In the genomic region with DNA sequence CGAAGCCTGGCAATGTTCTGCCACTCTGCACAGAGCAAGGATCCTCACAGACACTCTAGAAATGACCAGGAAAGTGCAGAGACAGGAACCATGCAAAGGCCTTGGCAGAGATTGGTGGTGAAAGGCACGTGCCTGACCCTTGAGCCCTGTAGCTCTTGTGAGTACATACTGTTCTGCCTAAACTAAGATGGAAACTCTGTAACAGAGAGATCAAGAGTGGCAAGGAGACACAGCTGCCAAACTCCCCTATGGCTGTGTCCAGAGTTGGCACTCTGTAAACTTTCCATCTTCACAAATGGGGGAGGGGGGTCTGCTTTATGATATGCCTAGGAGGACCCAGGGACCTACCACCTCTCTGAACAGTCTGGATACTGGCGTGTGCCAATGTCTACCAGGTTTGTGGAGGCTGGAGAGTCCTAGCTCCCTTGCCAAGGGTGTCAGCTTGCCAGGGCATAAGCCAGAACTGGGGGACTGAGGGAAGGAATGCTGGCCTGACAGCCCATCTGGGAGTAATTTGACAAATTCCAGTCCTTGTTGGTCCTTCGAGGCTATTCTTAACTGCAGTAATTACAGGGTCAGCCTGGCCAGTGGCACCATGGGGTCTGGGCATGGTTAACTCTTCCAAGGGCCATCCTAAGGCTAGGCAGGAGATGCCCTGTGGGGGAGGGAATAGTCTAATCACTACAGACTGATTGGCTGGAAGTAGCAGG, we compare ENCODE assay signal across 11 mouse cellular contexts. TPM values are rescaled to one million over a fixed set of nuclear protein-coding genes. Genes with fewer than 3 reads are reported as not detected.
DNase-seq lines count a peak whose midpoint lies in the region; ATAC-seq and TF ChIP-seq lines count a peak whose summit lies in the region.
"Had no signal": no experiment of that assay in that cellular context is flagged by ENCODE, and none has a peak within 500 bp of the region (broad histone marks: within the 10 kb centered on the region; RNA-seq: fewer than 3 reads in every experiment).

No protein-coding gene starts in this region.

- peaks cover 44% of the 10 kb centered on the region for H3K4me1 ChIP-seq in midbrain, embryonic 10.5 days
- peaks cover 16% of the 10 kb centered on the region for H3K4me1 ChIP-seq in midbrain, embryonic 15.5 days
- peaks cover 49% of the 10 kb centered on the region for H3K4me1 ChIP-seq in heart, embryonic 11.5 days (ENCODE audit: control insufficient read depth, insufficient read depth, low read length)
- H3K4me1 ChIP-seq in testis, adult 2 months (ENCODE audit: control insufficient read depth, insufficient read depth, low read length): peaks cover 11% of the 10 kb centered on the region

- 0 out of 2 replicates have a peak overlapping the region, but pooled peaks have one; percentile 4 for H3K27ac ChIP-seq in midbrain, embryonic 10.5 days (replicated peaks)
- H3K27ac ChIP-seq in midbrain, embryonic 15.5 days: no peak overlapping the region
- peak overlapping the region; percentile 64 for H3K27ac ChIP-seq in heart, embryonic 11.5 days (ENCODE audit: low read depth, low read length)
- H3K27ac ChIP-seq in testis, adult 2 months (ENCODE audit: control insufficient read depth, insufficient read depth, low read depth, low read length): peak overlapping the region; percentile 54
- H3K27ac ChIP-seq: liver, embryonic 15.5 days had no signal

- intact Hi-C loops in gastrocnemius, postnatal 14 days (cut with DNase I; ENCODE audit: low total_unique reads): no loop called here
- intact Hi-C loops in left cerebral cortex, postnatal 36 days (cut with DNase I): no loop called here

- WGBS in midbrain, embryonic 10.5 days: 79% methylated on average over 4 of the region's 4 CpGs
- WGBS in midbrain, embryonic 15.5 days: 86% methylated on average over 4 of the region's 4 CpGs
- WGBS in heart, embryonic 11.5 days (ENCODE audit: insufficient replicate concordance): 54% methylated on average over 4 of the region's 4 CpGs

- H3K9ac ChIP-seq in midbrain, embryonic 15.5 days: no peak overlapping the region
- peak overlapping the region; percentile 10; the same call in 1 of the 2 replicates for H3K9ac ChIP-seq in heart, embryonic 11.5 days (ENCODE audit: low read depth, low read length)
- H3K9ac ChIP-seq: liver, embryonic 15.5 days had no signal

- peaks cover 68% of the 10 kb centered on the region for H3K36me3 ChIP-seq in midbrain, embryonic 10.5 days
- peaks cover 4% of the 10 kb centered on the region; the same call in 1 of the 2 replicates for H3K36me3 ChIP-seq in midbrain, embryonic 15.5 days (replicated peaks)
- peaks cover 30% of the 10 kb centered on the region for H3K36me3 ChIP-seq in heart, embryonic 11.5 days (ENCODE audit: control insufficient read depth, insufficient read depth, low read length)
- H3K36me3 ChIP-seq in testis, adult 2 months (ENCODE audit: control insufficient read depth, insufficient read depth, low read length): no peaks in the 10 kb centered on the region

- H3K27me3 ChIP-seq in midbrain, embryonic 10.5 days (ENCODE audit: low read depth, poor library complexity, severe bottlenecking): no peaks in the 10 kb centered on the region
- H3K27me3 ChIP-seq in midbrain, embryonic 15.5 days (replicated peaks): no peaks in the 10 kb centered on the region
- no peaks in the 10 kb centered on the region for H3K27me3 ChIP-seq in heart, embryonic 11.5 days (ENCODE audit: control insufficient read depth, insufficient read depth, low read length)
- H3K27me3 ChIP-seq in testis, adult 2 months (ENCODE audit: control insufficient read depth, insufficient read depth, low read length): no peaks in the 10 kb centered on the region
- H3K27me3 ChIP-seq: CH12.LX; liver, embryonic 15.5 days had no signal

- no peak for TF ChIP-seq CTCF in testis, adult 2 months (IDR thresholded peaks at IDR 0.05; ENCODE audit: control insufficient read depth, insufficient read depth, insufficient replicate concordance, low read depth, low read length)

- DNase-seq in gastrocnemius, postnatal 25 days: peak; percentile 48
- DNase-seq in gastrocnemius, postnatal 14 days: no peak
- no peak for DNase-seq in midbrain, embryonic 10.5 days (ENCODE audit: low spot score)
- DNase-seq in ovary, postnatal 36 days (ENCODE audit: low spot score): no peak
- no peak for DNase-seq in left cerebral cortex, postnatal 36 days (ENCODE audit: low spot score in 2 of 2)
- DNase-seq: thymus, adult 2 months had no signal

- no peak for TF ChIP-seq POLR2A in testis, adult 2 months (IDR thresholded peaks at IDR 0.05; ENCODE audit: control insufficient read depth, low read depth, low read length)

- no peak overlapping the region for H3K4me2 ChIP-seq in midbrain, embryonic 15.5 days
- H3K4me2 ChIP-seq in heart, embryonic 11.5 days: no peak overlapping the region
- H3K4me2 ChIP-seq: liver, embryonic 15.5 days had no signal

- no peaks in the 10 kb centered on the region for H3K9me3 ChIP-seq in midbrain, embryonic 10.5 days (replicated peaks)
- no peaks in the 10 kb centered on the region for H3K9me3 ChIP-seq in midbrain, embryonic 15.5 days
- H3K9me3 ChIP-seq in heart, embryonic 11.5 days (replicated peaks; ENCODE audit: control insufficient read depth, low read length): no peaks in the 10 kb centered on the region
- H3K9me3 ChIP-seq: liver, embryonic 15.5 days had no signal

- no peak overlapping the region for H3K4me3 ChIP-seq in midbrain, embryonic 10.5 days
- no peak overlapping the region for H3K4me3 ChIP-seq in midbrain, embryonic 15.5 days
- H3K4me3 ChIP-seq in heart, embryonic 11.5 days (ENCODE audit: low read depth, low read length): no peak overlapping the region
- no peak overlapping the region for H3K4me3 ChIP-seq in testis, adult 2 months (ENCODE audit: control insufficient read depth, low read depth, low read length)
- H3K4me3 ChIP-seq: liver, embryonic 15.5 days had no signal

- ATAC-seq in midbrain, embryonic 15.5 days (replicated peaks): no peak
- no peak for ATAC-seq in heart, embryonic 11.5 days (replicated peaks; ENCODE audit: insufficient number of reproducible peaks, low FRiP score, low TSS enrichment)

RNA-seq across cellular contexts. Expression of gene Dnaja3, which starts 13.1 kb away (rescaled TPM):
- 10 to 100 TPM; 91.1 to 93.8 TPM for total RNA-seq in gastrocnemius, postnatal 25 days (2021)
- total RNA-seq in gastrocnemius, postnatal 14 days (2021): 100 to 1,000 TPM in 1 of 2 experiments, 10 to 100 TPM in 1; 88.0 to 100 TPM
- polyA plus RNA-seq in midbrain, embryonic 10.5 days (2016; fragmentation: Nextera tagmentation; extraction: Ambion mirVana): 59.9 and 66.1 TPM in 2 replicates
- 62.1 and 65.5 TPM in 2 replicates for polyA plus RNA-seq in midbrain, embryonic 15.5 days (2015; fragmentation: Nextera tagmentation; extraction: Ambion mirVana)
- 63.6 and 72.6 TPM in 2 replicates for polyA plus RNA-seq in heart, embryonic 11.5 days (2014; fragmentation: Nextera tagmentation; extraction: Ambion mirVana)
- polyA plus RNA-seq in testis, adult 2 months (2012; rRNA removed): 26.7 and 28.0 TPM in 2 replicates
- total RNA-seq in left cerebral cortex, postnatal 36 days (2021): 10 to 100 TPM; 59.4 to 66.5 TPM

RNA-seq across cellular contexts. Expression of gene Vasn, which starts 13.1 kb away (rescaled TPM):
- total RNA-seq in gastrocnemius, postnatal 25 days (2021): 1 to 10 TPM; 4.6 to 4.8 TPM
- total RNA-seq in gastrocnemius, postnatal 14 days (2021): 1 to 10 TPM; 7.6 to 8.4 TPM
- polyA plus RNA-seq in midbrain, embryonic 10.5 days (2016; fragmentation: Nextera tagmentation; extraction: Ambion mirVana): 9.0 and 10.6 TPM in 2 replicates
- polyA plus RNA-seq in midbrain, embryonic 15.5 days (2015; fragmentation: Nextera tagmentation; extraction: Ambion mirVana): 5.2 and 5.8 TPM in 2 replicates
- 9.5 and 10.6 TPM in 2 replicates for polyA plus RNA-seq in heart, embryonic 11.5 days (2014; fragmentation: Nextera tagmentation; extraction: Ambion mirVana)
- polyA plus RNA-seq in testis, adult 2 months (2012; rRNA removed): 13.5 and 15.9 TPM in 2 replicates
- total RNA-seq in left cerebral cortex, postnatal 36 days (2021): 10 to 100 TPM in 1 of 2 experiments, 1 to 10 TPM in 1; 9.8 to 11.2 TPM

RNA-seq across cellular contexts. Expression of gene Coro7, which starts 26.7 kb away (rescaled TPM):
- total RNA-seq in gastrocnemius, postnatal 25 days (2021): 10 to 100 TPM; 12.9 to 19.0 TPM
- 10 to 100 TPM; 13.9 to 17.8 TPM for total RNA-seq in gastrocnemius, postnatal 14 days (2021)
- polyA plus RNA-seq in midbrain, embryonic 10.5 days (2016; fragmentation: Nextera tagmentation; extraction: Ambion mirVana): 21.4 and 25.0 TPM in 2 replicates
- 32.1 and 33.2 TPM in 2 replicates for polyA plus RNA-seq in midbrain, embryonic 15.5 days (2015; fragmentation: Nextera tagmentation; extraction: Ambion mirVana)
- polyA plus RNA-seq in heart, embryonic 11.5 days (2014; fragmentation: Nextera tagmentation; extraction: Ambion mirVana): 12.1 and 12.4 TPM in 2 replicates
- 17.2 and 17.4 TPM in 2 replicates for polyA plus RNA-seq in testis, adult 2 months (2012; rRNA removed)
- total RNA-seq in left cerebral cortex, postnatal 36 days (2021): 100 to 1,000 TPM in 1 of 2 experiments, 10 to 100 TPM in 1; 88.4 to 100 TPM

RNA-seq across cellular contexts. Expression of gene Pam16, which starts 28.1 kb away (rescaled TPM):
- 10 to 100 TPM; 87.2 to 90.6 TPM for total RNA-seq in gastrocnemius, postnatal 25 days (2021)
- 10 to 100 TPM; 68.0 to 74.9 TPM for total RNA-seq in gastrocnemius, postnatal 14 days (2021)
- polyA plus RNA-seq in midbrain, embryonic 10.5 days (2016; fragmentation: Nextera tagmentation; extraction: Ambion mirVana): 91.0 and 94.8 TPM in 2 replicates
- 139 and 154 TPM in 2 replicates for polyA plus RNA-seq in midbrain, embryonic 15.5 days (2015; fragmentation: Nextera tagmentation; extraction: Ambion mirVana)
- 119 and 134 TPM in 2 replicates for polyA plus RNA-seq in heart, embryonic 11.5 days (2014; fragmentation: Nextera tagmentation; extraction: Ambion mirVana)
- polyA plus RNA-seq in testis, adult 2 months (2012; rRNA removed): 104 and 114 TPM in 2 replicates
- total RNA-seq in left cerebral cortex, postnatal 36 days (2021): 10 to 100 TPM; 75.3 to 86.0 TPM

RNA-seq across cellular contexts. Expression of gene Glis2, which starts 58.3 kb away (rescaled TPM):
- 1 to 10 TPM; 7.0 to 7.1 TPM for total RNA-seq in gastrocnemius, postnatal 25 days (2021)
- total RNA-seq in gastrocnemius, postnatal 14 days (2021): 10 to 100 TPM; 11.8 to 15.2 TPM
- polyA plus RNA-seq in midbrain, embryonic 10.5 days (2016; fragmentation: Nextera tagmentation; extraction: Ambion mirVana): 23.0 and 23.6 TPM in 2 replicates
- 12.3 and 17.3 TPM in 2 replicates for polyA plus RNA-seq in midbrain, embryonic 15.5 days (2015; fragmentation: Nextera tagmentation; extraction: Ambion mirVana)
- 19.3 and 23.3 TPM in 2 replicates for polyA plus RNA-seq in heart, embryonic 11.5 days (2014; fragmentation: Nextera tagmentation; extraction: Ambion mirVana)
- 3.7 and 4.2 TPM in 2 replicates for polyA plus RNA-seq in testis, adult 2 months (2012; rRNA removed)
- 10 to 100 TPM; 12.0 to 13.2 TPM for total RNA-seq in left cerebral cortex, postnatal 36 days (2021)
